ENCODE assay signal across 13 mouse cellular contexts in genomic region chr1:91076946-91077345, GRCm38 (mm10).
A peak's percentile ranks its signal among the peaks of the same experiment; 100 is the strongest.
DNase-seq lines count a peak whose midpoint lies in the region.
"Had no signal": no experiment of that assay in that cellular context is flagged by ENCODE, and none has a peak within 500 bp of the region (broad histone marks: within the 10 kb centered on the region; RNA-seq: fewer than 3 reads in every experiment).

No protein-coding gene starts in this region.

- intact Hi-C loops in heart, postnatal 25 days (cut with DNase I), result no loop called here
- intact Hi-C loops in left cerebral cortex, postnatal 10 days (cut with DNase I), result no loop called here

- H3K36me3 ChIP-seq in heart, embryonic 10.5 days, result peaks cover 20% of the 10 kb centered on the region
- H3K36me3 ChIP-seq in limb, embryonic 10.5 days, result no peaks in the 10 kb centered on the region
- H3K36me3 ChIP-seq: neural tube, embryonic 15.5 days had no signal

- peak overlapping the region; percentile 84 for H3K27ac ChIP-seq in heart, embryonic 10.5 days
- H3K27ac ChIP-seq in limb, embryonic 10.5 days, result peak overlapping the region; percentile 78
- H3K27ac ChIP-seq: hindbrain, embryonic 14.5 days; neural tube, embryonic 15.5 days had no signal

- H3K9me3 ChIP-seq in heart, embryonic 10.5 days, result no peaks in the 10 kb centered on the region
- no peaks in the 10 kb centered on the region for H3K9me3 ChIP-seq in limb, embryonic 10.5 days (replicated peaks)
- H3K9me3 ChIP-seq: neural tube, embryonic 15.5 days had no signal

- no peak for DNase-seq in heart, embryonic 10.5 days (ENCODE audit: low spot score)
- no peak for DNase-seq in heart, postnatal 25 days (ENCODE audit: low spot score)
- peak; percentile 52 for DNase-seq in kidney, postnatal 10 days
- DNase-seq in kidney, adult 8-10 months, result no peak
- peak; percentile 64 for DNase-seq in embryo, embryonic 11 days
- peak; percentile 44 for DNase-seq in limb, embryonic 10.5 days (ENCODE audit: low spot score)
- no peak for DNase-seq in left cerebral cortex, postnatal 10 days (ENCODE audit: extremely low spot score in 1 of 2, low spot score in 2 of 2)
- no peak for DNase-seq in right cerebral cortex, postnatal 36 days (ENCODE audit: low spot score in 2 of 2)
- DNase-seq: cerebellum, adult 9-10 months; lung, postnatal 10 days; right cerebral cortex, postnatal 25 days had no signal

- no peak overlapping the region for H3K4me3 ChIP-seq in heart, embryonic 10.5 days
- no peak overlapping the region for H3K4me3 ChIP-seq in limb, embryonic 10.5 days
- H3K4me3 ChIP-seq: neural tube, embryonic 15.5 days had no signal

- H3K27me3 ChIP-seq in heart, embryonic 10.5 days (ENCODE audit: insufficient read depth, poor library complexity, severe bottlenecking), result no peaks in the 10 kb centered on the region
- no peaks in the 10 kb centered on the region for H3K27me3 ChIP-seq in limb, embryonic 10.5 days (ENCODE audit: low read depth, poor library complexity, severe bottlenecking)
- H3K27me3 ChIP-seq: neural tube, embryonic 15.5 days had no signal

- peaks cover 65% of the 10 kb centered on the region for H3K4me1 ChIP-seq in heart, embryonic 10.5 days
- peaks cover 30% of the 10 kb centered on the region for H3K4me1 ChIP-seq in limb, embryonic 10.5 days

- WGBS in heart, embryonic 10.5 days, result 55% methylated on average over 8 of the region's 8 CpGs
- WGBS in limb, embryonic 10.5 days, result 34% methylated on average over 8 of the region's 8 CpGs

Comparison
In these comparisons a context has a peak if more than half of its experiments do, and no peak if none do; other contexts are left out.
1. DNase-seq: peak in kidney, postnatal 10 days (single experiment), embryo, embryonic 11 days (single experiment) and limb, embryonic 10.5 days (single experiment); none in heart, embryonic 10.5 days (single experiment), heart, postnatal 25 days (single experiment), kidney, adult 8-10 months (0 of 2), left cerebral cortex, postnatal 10 days (0 of 2) and right cerebral cortex, postnatal 36 days (0 of 2).